Mouse (Mus musculus) liver, embryonic 11.5 days (tissue): ENCODE measurements around the gene Iqcd. TPM values are rescaled to one million over a fixed set of nuclear protein-coding genes. Genes with fewer than 3 reads are reported as not detected.
A peak's percentile ranks its signal among the peaks of the same experiment; 100 is the strongest.

Experiments
- ATAC-seq: fragments of 200-750 bp; cut with Nextera tagmentation; replicated peaks from 2 replicates; pipeline ENCODE4 v1.8.0; 2017; ENCODE audit warnings: moderate number of reproducible peaks, mild to moderate bottlenecking, moderate TSS enrichment, moderate library complexity; ENCODE audit not compliant: low FRiP score
- DNase-seq: peaks from one replicate; pipeline ENCODE4 v3.0.0-alpha.2; 2017; ENCODE audit warnings: low spot score
- H3K27ac ChIP-seq: fragments of 300-500 bp; sonication (generic); 2 replicates; pipeline ENCODE4 v1.5.1; 2014; ENCODE audit warnings: mild to moderate bottlenecking, low read depth, low read length, control low read depth
- H3K27me3 ChIP-seq: fragments of 300-500 bp; sonication (generic); replicated peaks from 2 replicates; pipeline ENCODE4 v1.6.1; 2014; ENCODE audit warnings: low read length, mixed read lengths; ENCODE audit not compliant: control insufficient read depth, insufficient read depth
- H3K36me3 ChIP-seq: fragments of 300-500 bp; sonication (generic); 2 replicates; pipeline ENCODE4 v1.6.1; 2014; ENCODE audit warnings: mild to moderate bottlenecking, low read length, moderate library complexity, mixed read lengths; ENCODE audit not compliant: control insufficient read depth, insufficient read depth
- H3K4me1 ChIP-seq: fragments of 300-500 bp; sonication (generic); replicated peaks from 2 replicates; pipeline ENCODE4 v1.6.1; 2014; ENCODE audit warnings: low read length, mixed read lengths; ENCODE audit not compliant: control insufficient read depth, insufficient read depth
- H3K4me2 ChIP-seq: fragments of 300-500 bp; sonication (generic); 2 replicates; pipeline ENCODE4 v1.6.1; 2014; ENCODE audit warnings: mild to moderate bottlenecking, control low read depth, moderate library complexity
- H3K4me3 ChIP-seq: fragments of 300-500 bp; sonication (generic); 2 replicates; pipeline ENCODE4 v1.5.1; 2014; ENCODE audit warnings: low read depth, low read length, control low read depth
- H3K9ac ChIP-seq: fragments of 300-500 bp; sonication (generic); 2 replicates; pipeline ENCODE4 v1.6.1; 2014; ENCODE audit warnings: low read depth, low read length, control low read depth
- H3K9me3 ChIP-seq: fragments of 300-500 bp; sonication (generic); 2 replicates; pipeline ENCODE4 v1.6.1; 2016; ENCODE audit warnings: low read length, inconsistent platforms, mixed read lengths; ENCODE audit not compliant: control insufficient read depth
- WGBS: fragments of 180-500 bp; shearing (Covaris S2); extraction: QIAGEN DNeasy Blood & Tissue Kit; methylation state at CpG from one replicate; pipeline ENCODE4 v1.1.7; 2014; 5-methylcytosine and 5-hydroxymethylcytosine counted together
- polyA plus RNA-seq: library from polyadenylated mRNA; unstranded; fragments of >200 nt; fragmentation: Nextera tagmentation; extraction: Ambion mirVana; gene quantifications from 2 replicates; pipeline ENCODE4 v1.2.1, GENCODE M21; 2014

The Iqcd gene
- polyA plus RNA-seq, 1 experiment from 2014 or later = 1.5 TPM

GRCm38 (mm10) chr5:120578504-120579081, 10.2 kb upstream of the Iqcd start:
- H3K27me3 ChIP-seq = no peaks in the 10 kb centered on the region
- H3K9me3 ChIP-seq = no peaks in the 10 kb centered on the region
- 35% methylated on average over 12 of the region's 12 CpGs for WGBS
- H3K27ac ChIP-seq = peak overlapping the region; percentile 90
- H3K36me3 ChIP-seq = peaks cover 13% of the 10 kb centered on the region
- peak overlapping the region; percentile 44 for H3K9ac ChIP-seq
- ATAC-seq (no peak; the same call in 1 of the 2 replicates), DNase-seq (no peak)
- H3K4me2 ChIP-seq = peak overlapping the region; percentile 45
- H3K4me1 ChIP-seq = peaks cover 33% of the 10 kb centered on the region
- no peak overlapping the region for H3K4me3 ChIP-seq

- ATAC-seq (no peak), DNase-seq (no peak)
- 68% methylated on average over 26 of the region's 26 CpGs for WGBS
- H3K4me1 ChIP-seq = peaks cover 33% of the 10 kb centered on the region
- peak overlapping the region; percentile 90; the same call in 1 of the 2 replicates for H3K27ac ChIP-seq
- H3K4me2 ChIP-seq = peak overlapping the region; percentile 45; the same call in 1 of the 2 replicates
- peaks cover 21% of the 10 kb centered on the region for H3K36me3 ChIP-seq
- 0 out of 2 replicates have a peak overlapping the region, but pooled peaks have one; percentile 44 for H3K9ac ChIP-seq
- no peaks in the 10 kb centered on the region for H3K27me3 ChIP-seq
- no peaks in the 10 kb centered on the region for H3K9me3 ChIP-seq
- H3K4me3 ChIP-seq = no peak overlapping the region
Observed at GRCm38 (mm10) chr5:120579211-120579897, 9.5 kb upstream of the Iqcd start.

GRCm38 (mm10) chr5:120579898-120580626, 8.8 kb upstream of the Iqcd start:
- Histone ChIP-seq H3K36me3 (peaks cover 22% of the 10 kb centered on the region), H3K27me3 (no peaks in the 10 kb centered on the region), H3K9ac (no peak overlapping the region), H3K27ac (no peak overlapping the region), H3K4me2 (no peak overlapping the region), H3K4me1 (peaks cover 37% of the 10 kb centered on the region), H3K9me3 (no peaks in the 10 kb centered on the region), H3K4me3 (no peak overlapping the region)
- WGBS = 89% methylated on average over 26 of the region's 26 CpGs
- DNase-seq (no peak), ATAC-seq (no peak)

DNA sequence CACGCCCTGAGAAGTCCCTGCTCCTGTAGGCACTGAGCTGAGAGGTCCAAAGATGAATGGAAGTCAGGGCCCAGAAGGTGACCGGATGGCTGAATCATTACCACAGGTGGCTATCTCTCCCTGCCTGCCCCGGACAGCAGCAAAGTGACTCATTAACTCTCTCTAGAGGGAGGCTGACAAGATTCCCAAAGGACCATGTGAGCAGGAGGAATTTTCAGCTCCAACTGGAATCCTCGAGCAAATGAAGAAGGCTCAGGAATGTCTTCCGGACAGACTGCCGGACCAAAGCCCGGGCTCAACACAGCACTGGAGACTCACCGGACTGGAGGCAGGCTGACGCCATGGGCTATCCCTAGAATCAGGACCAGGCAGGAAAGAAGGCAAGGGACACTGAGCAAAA, 6.8 kb upstream of the Iqcd start:
- ATAC-seq = no peak
- no peak overlapping the region for H3K4me3 ChIP-seq
- H3K4me2 ChIP-seq = no peak overlapping the region
- DNase-seq = no peak
- no peaks in the 10 kb centered on the region for H3K9me3 ChIP-seq
- H3K4me1 ChIP-seq = peaks cover 47% of the 10 kb centered on the region
- H3K27me3 ChIP-seq = no peaks in the 10 kb centered on the region
- 77% methylated on average over 9 of the region's 9 CpGs for WGBS
- H3K36me3 ChIP-seq = peaks cover 23% of the 10 kb centered on the region
- H3K9ac ChIP-seq = no peak overlapping the region
- no peak overlapping the region for H3K27ac ChIP-seq

DNA sequence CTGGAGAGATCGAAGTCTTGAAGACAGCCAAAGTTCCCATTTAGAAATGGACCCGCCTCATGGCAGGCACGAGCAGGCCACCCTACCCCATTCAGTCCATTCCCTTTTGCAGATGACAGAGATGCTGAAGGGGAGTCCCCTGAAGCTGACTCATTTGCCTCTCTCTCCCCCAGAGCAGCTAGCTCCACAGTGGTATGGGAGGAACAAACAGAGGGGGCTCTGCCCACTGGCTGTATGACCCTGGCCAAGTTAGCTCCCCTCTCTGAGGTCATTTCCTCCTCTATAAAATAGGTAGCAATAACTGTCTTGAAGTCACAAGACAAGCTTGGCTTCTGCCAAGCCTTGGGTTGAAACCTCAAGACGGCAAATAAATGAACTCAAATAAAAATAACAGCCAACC, 5.3 kb upstream of the Iqcd start:
- Histone ChIP-seq H3K36me3 (peaks cover 23% of the 10 kb centered on the region), H3K9me3 (no peaks in the 10 kb centered on the region), H3K9ac (no peak overlapping the region), H3K4me1 (peaks cover 39% of the 10 kb centered on the region), H3K27ac (no peak overlapping the region), H3K4me3 (no peak overlapping the region), H3K27me3 (no peaks in the 10 kb centered on the region), H3K4me2 (no peak overlapping the region)
- DNase-seq (no peak), ATAC-seq (no peak)
- WGBS = 90% methylated on average over 4 of the region's 4 CpGs

- 58% methylated on average over 15 of the region's 15 CpGs for WGBS
- H3K4me3 ChIP-seq = no peak overlapping the region
- ATAC-seq = no peak
- no peak overlapping the region for H3K9ac ChIP-seq
- H3K27me3 ChIP-seq = no peaks in the 10 kb centered on the region
- peaks cover 21% of the 10 kb centered on the region for H3K36me3 ChIP-seq
- DNase-seq = no peak
- no peak overlapping the region for H3K4me2 ChIP-seq
- H3K4me1 ChIP-seq = peaks cover 32% of the 10 kb centered on the region
- H3K27ac ChIP-seq = no peak overlapping the region
- H3K9me3 ChIP-seq = no peaks in the 10 kb centered on the region
Observed at GRCm38 (mm10) chr5:120584968-120585367, 3.8 kb upstream of the Iqcd start.

- H3K27me3 ChIP-seq = no peaks in the 10 kb centered on the region
- no peak for DNase-seq
- peak; percentile 33 for ATAC-seq
- 8% methylated on average over 17 of the region's 17 CpGs for WGBS
- peak overlapping the region; percentile 84 for H3K27ac ChIP-seq
- peak overlapping the region; percentile 93 for H3K4me3 ChIP-seq
- peaks cover 36% of the 10 kb centered on the region for H3K4me1 ChIP-seq
- H3K9ac ChIP-seq = peak overlapping the region; percentile 88
- peak overlapping the region; percentile 97 for H3K4me2 ChIP-seq
- peaks cover 3% of the 10 kb centered on the region; the same call in 1 of the 2 replicates for H3K9me3 ChIP-seq
- peaks cover 21% of the 10 kb centered on the region for H3K36me3 ChIP-seq
Observed at GRCm38 (mm10) chr5:120586741-120587615, 1.8 kb upstream of the Iqcd start.

- Histone ChIP-seq H3K4me3 (peak overlapping the region; percentile 93), H3K27me3 (no peaks in the 10 kb centered on the region), H3K4me2 (peak overlapping the region; percentile 97), H3K36me3 (peaks cover 21% of the 10 kb centered on the region), H3K9me3 (peaks cover 3% of the 10 kb centered on the region; the same call in 1 of the 2 replicates), H3K9ac (peak overlapping the region; percentile 88), H3K4me1 (peaks cover 36% of the 10 kb centered on the region), H3K27ac (peak overlapping the region; percentile 84)
- ATAC-seq (peak; percentile 58), DNase-seq (no peak)
- WGBS = 13% methylated on average over 9 of the region's 9 CpGs
Observed at GRCm38 (mm10) chr5:120587616-120587926, 1.2 kb upstream of the Iqcd start.
